Mouse (Mus musculus) forebrain, postnatal 0 days (tissue): ENCODE data around the gene Zfp318. TPM values are rescaled to one million over a fixed set of nuclear protein-coding genes. Genes with fewer than 3 reads are reported as not detected.

Source experiments
- ATAC-seq: fragments of 200-750 bp; cut with Nextera tagmentation; 2 replicates; pipeline ENCODE4 v1.8.0; 2017; ENCODE audit warnings: mild to moderate bottlenecking, moderate library complexity
- DNase-seq: peaks from one replicate; pipeline ENCODE4 v3.0.0-alpha.2; 2015
- H3K27ac ChIP-seq: fragments of 300-500 bp; sonication (generic); 2 replicates; pipeline ENCODE4 v1.5.1; 2014; ENCODE audit warnings: low read depth, mild to moderate bottlenecking, antibody characterized with exemption, low read length, moderate library complexity, mixed read lengths
- H3K27me3 ChIP-seq: fragments of 300-500 bp; sonication (generic); 2 replicates; pipeline ENCODE4 v1.6.1; 2014; ENCODE audit warnings: mild to moderate bottlenecking, low read length, mixed read lengths; ENCODE audit not compliant: insufficient read depth
- H3K36me3 ChIP-seq: fragments of 300-500 bp; sonication (generic); 2 replicates; pipeline ENCODE4 v1.6.1; 2014; ENCODE audit warnings: mild to moderate bottlenecking, moderate library complexity; ENCODE audit not compliant: insufficient read depth
- H3K4me1 ChIP-seq: fragments of 300-500 bp; sonication (generic); 2 replicates; pipeline ENCODE4 v1.6.1; 2014; ENCODE audit warnings: antibody characterized with exemption; ENCODE audit not compliant: insufficient read depth
- H3K4me2 ChIP-seq: fragments of 300-500 bp; sonication (generic); 2 replicates; pipeline ENCODE4 v1.6.1; 2014; ENCODE audit warnings: low read depth, mild to moderate bottlenecking, moderate library complexity
- H3K4me3 ChIP-seq: fragments of 300-500 bp; sonication (generic); 2 replicates; pipeline ENCODE4 v1.5.1; 2014; ENCODE audit warnings: low read depth, low read length, mixed read lengths
- H3K9ac ChIP-seq: fragments of 300-500 bp; sonication (generic); 2 replicates; pipeline ENCODE4 v1.6.1; 2014; ENCODE audit warnings: mild to moderate bottlenecking
- H3K9me3 ChIP-seq: fragments of 300-500 bp; sonication (generic); 2 replicates; pipeline ENCODE4 v1.6.1; 2016; ENCODE audit warnings: low read length
- CTCF ChIP-seq: sonication (generic); IDR thresholded peaks from 2 replicates; pipeline ENCODE4 v1.5.1; 2016; ENCODE audit warnings: antibody characterized with exemption, control low read depth, low read depth
- WGBS: fragments of 180-500 bp; shearing (Covaris S2); extraction: QIAGEN DNeasy Blood & Tissue Kit; methylation state at CpG from one replicate; pipeline ENCODE4 v1.1.7; 2014; 5-methylcytosine and 5-hydroxymethylcytosine counted together
- polyA plus RNA-seq: library from polyadenylated mRNA; unstranded; fragments of >200 nt; fragmentation: Nextera tagmentation; extraction: Ambion mirVana; gene quantifications from 2 replicates; pipeline ENCODE4 v1.2.1, GENCODE M21; 2015
- total RNA-seq: library from RNA; depleted of rRNA; stranded (reverse); fragments of >200 nt; gene quantifications from 2 replicates; pipeline ENCODE4 v1.2.3, GENCODE M21; 2014

The Zfp318 gene
- total and polyA plus RNA-seq, 2 experiments from 2014 or later = 17.6 to 28.3 TPM

GRCm38 (mm10) chr17:46426496-46426895 is 43.0 kb downstream of the Zfp318 start:
- no peaks in the 10 kb centered on the region for H3K27me3 ChIP-seq
- no peak for TF ChIP-seq CTCF
- ATAC-seq = no peak
- no peak overlapping the region for H3K27ac ChIP-seq
- no peaks in the 10 kb centered on the region for H3K4me1 ChIP-seq
- no peak overlapping the region for H3K4me3 ChIP-seq
- no peak overlapping the region for H3K9ac ChIP-seq
- no peak overlapping the region for H3K4me2 ChIP-seq
- no peaks in the 10 kb centered on the region for H3K9me3 ChIP-seq
- no peaks in the 10 kb centered on the region for H3K36me3 ChIP-seq
- no peak for DNase-seq

GRCm38 (mm10) chr17:46428761-46429414 is 45.4 kb downstream of the Zfp318 start, which contains the start of gene Crip3:
Gene Crip3, plus strand, starts transcription at chr17:46428926.
- Histone ChIP-seq H3K4me3 (no peak within 1 kb of the TSS), H3K9ac (no peak within 1 kb of the TSS), H3K4me1 (no peaks in the 10 kb centered on the region), H3K9me3 (no peaks in the 10 kb centered on the region), H3K4me2 (peak within 1 kb of the TSS; percentile 27; the same call in 1 of the 2 replicates), H3K36me3 (no peaks in the 10 kb centered on the region), H3K27ac (no peak within 1 kb of the TSS), H3K27me3 (no peaks in the 10 kb centered on the region)
- 12% methylated on average over 18 of the region's 18 CpGs for WGBS
- ATAC-seq (no peak), DNase-seq (no peak)
- no peak for TF ChIP-seq CTCF

- Histone ChIP-seq H3K4me2 (peak overlapping the region; percentile 29; the same call in 1 of the 2 replicates), H3K9me3 (no peaks in the 10 kb centered on the region), H3K9ac (no peak overlapping the region), H3K4me1 (no peaks in the 10 kb centered on the region), H3K27me3 (no peaks in the 10 kb centered on the region), H3K27ac (no peak overlapping the region), H3K36me3 (no peaks in the 10 kb centered on the region), H3K4me3 (no peak overlapping the region)
- TF ChIP-seq CTCF = no peak
- ATAC-seq = peak; percentile 47
- WGBS = 2% methylated on average over 17 of the region's 17 CpGs
- no peak for DNase-seq
Measured at GRCm38 (mm10) chr17:46433627-46434026, 50.1 kb downstream of the Zfp318 start.

- peak; percentile 47; the same call in 1 of the 2 replicates for TF ChIP-seq CTCF
- H3K27ac ChIP-seq = no peak overlapping the region
- no peaks in the 10 kb centered on the region for H3K27me3 ChIP-seq
- H3K4me1 ChIP-seq = no peaks in the 10 kb centered on the region
- no peak overlapping the region for H3K4me2 ChIP-seq
- no peak overlapping the region for H3K9ac ChIP-seq
- WGBS = 28% methylated on average over 23 of the region's 23 CpGs
- peak; percentile 31 for DNase-seq
- peak; percentile 58; the same call in 1 of the 2 replicates for ATAC-seq
- H3K4me3 ChIP-seq = no peak overlapping the region
- no peaks in the 10 kb centered on the region for H3K36me3 ChIP-seq
- H3K9me3 ChIP-seq = no peaks in the 10 kb centered on the region
Measured at GRCm38 (mm10) chr17:46436672-46437366, 53.3 kb downstream of the Zfp318 start.

GRCm38 (mm10) chr17:46438298-46438873 is 54.9 kb downstream of the Zfp318 start, which contains the start of gene Slc22a7:
Gene Slc22a7, minus strand, starts transcription at chr17:46438457.
- Histone ChIP-seq H3K27ac (no peak within 1 kb of the TSS), H3K27me3 (no peaks in the 10 kb centered on the region), H3K36me3 (no peaks in the 10 kb centered on the region), H3K4me2 (no peak within 1 kb of the TSS), H3K4me1 (no peaks in the 10 kb centered on the region), H3K9me3 (no peaks in the 10 kb centered on the region), H3K4me3 (no peak within 1 kb of the TSS), H3K9ac (no peak within 1 kb of the TSS)
- DNase-seq (no peak), ATAC-seq (no peak)
- 84% methylated on average over 4 of the region's 4 CpGs for whole genome bisulfite sequencing
- no peak for TF ChIP-seq CTCF

- 91% methylated on average over 10 of the region's 10 CpGs for WGBS
- Histone ChIP-seq H3K4me2 (no peak overlapping the region), H3K9ac (no peak overlapping the region), H3K27me3 (no peaks in the 10 kb centered on the region), H3K4me3 (no peak overlapping the region), H3K4me1 (no peaks in the 10 kb centered on the region), H3K9me3 (no peaks in the 10 kb centered on the region), H3K36me3 (no peaks in the 10 kb centered on the region), H3K27ac (no peak overlapping the region)
- TF ChIP-seq CTCF = no peak
- ATAC-seq = no peak
- no peak for DNase-seq
Measured at GRCm38 (mm10) chr17:46439176-46439575, 55.6 kb downstream of the Zfp318 start.
